Mouse (Mus musculus) G1E (cell line): ENCODE measurements around the gene H2al1b. TPM values are rescaled to one million over a fixed set of nuclear protein-coding genes. Genes with fewer than 3 reads are reported as not detected.
"Not testable (repeated sequence)": the region's sequence is repeated elsewhere in the genome, so short reads cannot be mapped to it uniquely, and the experiment has no call there.

Experiments
- ATAC-seq: 2 replicates; pipeline ENCODE4 v1.8.0; 2016; ENCODE audit warnings: mild to moderate bottlenecking; ENCODE audit not compliant: insufficient number of reproducible peaks, poor library complexity, low FRiP score, severe bottlenecking; ENCODE audit errors: extremely low read depth
- DNase-seq: peaks from one replicate; pipeline ENCODE4 v3.0.0; 2012; ENCODE audit warnings: low spot score
- H3K27me3 ChIP-seq: 2 replicates; pipeline ENCODE4 v1.6.1; 2012; ENCODE audit warnings: mild to moderate bottlenecking, low read length, inconsistent platforms; ENCODE audit not compliant: insufficient read depth
- H3K36me3 ChIP-seq: replicated peaks from 2 replicates; pipeline ENCODE3; 2012; ENCODE audit warnings: mild to moderate bottlenecking, inconsistent platforms
- H3K4me1 ChIP-seq: 2 replicates; pipeline ENCODE4 v1.6.1; 2012; ENCODE audit warnings: low read depth, low read length, inconsistent platforms, mixed read lengths; ENCODE audit not compliant: insufficient read depth
- H3K4me3 ChIP-seq: 2 replicates; pipeline ENCODE4 v1.5.1; 2012; ENCODE audit warnings: low read depth, mild to moderate bottlenecking, inconsistent platforms, low read length, moderate library complexity, mixed read lengths
- H3K9me3 ChIP-seq: replicated peaks from 2 replicates; pipeline ENCODE4 v1.6.1; 2012; ENCODE audit warnings: inconsistent platforms
- CTCF ChIP-seq: IDR thresholded peaks from 2 replicates; pipeline ENCODE4 v1.5.1; 2012; ENCODE audit warnings: low read depth, low read length, inconsistent platforms, mixed read lengths
- GATA1 ChIP-seq: IDR thresholded peaks from 2 replicates; pipeline ENCODE4 v1.6.1; 2012; ENCODE audit warnings: borderline replicate concordance, low read length, inconsistent platforms, mixed read lengths
- GATA2 ChIP-seq: IDR thresholded peaks from 2 replicates; pipeline ENCODE4 v1.6.1; 2012; ENCODE audit warnings: low read depth, low read length, inconsistent platforms, borderline replicate concordance
- POLR2AphosphoS5 ChIP-seq: IDR thresholded peaks from 2 replicates; pipeline ENCODE4 v1.6.1; 2012; ENCODE audit warnings: low read depth, low read length, inconsistent platforms; ENCODE audit not compliant: insufficient replicate concordance
- TAL1 ChIP-seq: conservative IDR thresholded peaks from 2 replicates; pipeline ENCODE4 v1.6.1; 2012; ENCODE audit warnings: low read depth, low read length, inconsistent platforms, mixed read lengths
- polyA plus RNA-seq: library from polyadenylated mRNA; stranded (reverse); fragments of >175 nt; gene quantifications from 2 replicates; pipeline ENCODE4 v1.2.3, GENCODE M21; 2012
- total RNA-seq, 2 experiments: library from RNA; stranded (forward) in 1 of 2; stranded (reverse) in 1 of 2; fragments of 200-1000 nt in 1 of 2; fragments of >200 nt in 1 of 2; fragmentation: Nextera tagmentation in 1 of 2; gene quantifications; 2 replicates each; pipeline ENCODE4 v1.2.3; 2014 to 2017

The H2al1b gene
- total RNA-seq (2014; fragmentation: Nextera tagmentation) (not detected in 2 replicates), total RNA-seq (2017) (not detected in 2 replicates), polyA plus RNA-seq (not detected in 2 replicates)

DNA sequence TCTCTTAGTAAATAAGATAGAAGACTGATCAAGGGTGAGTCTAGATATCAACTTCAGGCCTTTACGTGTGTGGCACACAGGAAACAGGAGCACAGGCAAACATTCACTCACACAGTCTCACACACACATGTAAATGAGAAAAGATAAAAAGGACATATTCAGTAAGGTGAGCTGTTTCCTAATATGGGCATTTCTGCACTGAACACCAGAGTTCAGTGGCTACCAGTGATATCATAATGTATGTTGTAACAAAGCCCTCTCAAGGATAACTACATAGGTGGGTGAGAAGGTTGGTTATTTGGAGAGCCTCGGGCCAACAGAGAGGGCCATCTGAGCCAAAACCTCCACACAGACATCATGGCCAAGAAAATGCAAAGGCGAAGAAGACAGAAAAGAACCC, at the start of gene H2al1b:
H2al1b (plus strand) TSS at position 301 of the 400 bp plus-strand sequence.
- not testable (repeated sequence) for DNase-seq, H3K36me3 ChIP-seq, H3K4me3 ChIP-seq, ATAC-seq, H3K4me1 ChIP-seq, H3K27me3 ChIP-seq, H3K9me3 ChIP-seq

DNA sequence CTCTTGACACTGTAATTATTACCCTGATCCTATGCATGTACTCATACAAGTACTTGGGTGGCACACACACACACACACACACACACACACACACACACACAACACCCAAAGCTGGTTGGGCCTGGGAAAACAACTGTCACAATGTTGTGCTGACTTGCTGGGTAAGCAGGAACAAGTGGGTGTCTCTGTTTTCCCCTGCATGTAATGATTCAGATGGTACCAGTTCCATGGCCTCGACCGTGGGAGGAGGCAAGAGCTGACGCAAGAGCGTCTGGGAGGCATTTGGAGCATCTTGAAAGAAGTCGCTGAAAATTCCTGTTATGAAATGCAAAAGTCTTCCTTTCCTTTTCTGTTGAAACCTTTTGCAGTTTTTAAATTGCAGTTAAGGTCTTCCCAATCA, 48.2 kb upstream of the H2al1b start:
- no peaks in the 10 kb centered on the region for H3K4me1 ChIP-seq
- TF ChIP-seq CTCF (no peak), POLR2AphosphoS5 (no peak), TAL1 (no peak), GATA2 (no peak), GATA1 (no peak)
- no peak overlapping the region for H3K4me3 ChIP-seq
- H3K36me3 ChIP-seq = no peaks in the 10 kb centered on the region
- no peak for ATAC-seq
- no peaks in the 10 kb centered on the region for H3K9me3 ChIP-seq
- DNase-seq = no peak
- no peaks in the 10 kb centered on the region for H3K27me3 ChIP-seq

GRCm38 (mm10) chrX:11254521-11255207, 47.6 kb upstream of the H2al1b start:
- DNase-seq (no peak), ATAC-seq (no peak)
- Histone ChIP-seq H3K4me1 (no peaks in the 10 kb centered on the region), H3K9me3 (no peaks in the 10 kb centered on the region), H3K36me3 (no peaks in the 10 kb centered on the region), H3K27me3 (no peaks in the 10 kb centered on the region), H3K4me3 (no peak overlapping the region)
- TF ChIP-seq CTCF (no peak), GATA2 (no peak), TAL1 (no peak), GATA1 (no peak), POLR2AphosphoS5 (no peak)

DNA sequence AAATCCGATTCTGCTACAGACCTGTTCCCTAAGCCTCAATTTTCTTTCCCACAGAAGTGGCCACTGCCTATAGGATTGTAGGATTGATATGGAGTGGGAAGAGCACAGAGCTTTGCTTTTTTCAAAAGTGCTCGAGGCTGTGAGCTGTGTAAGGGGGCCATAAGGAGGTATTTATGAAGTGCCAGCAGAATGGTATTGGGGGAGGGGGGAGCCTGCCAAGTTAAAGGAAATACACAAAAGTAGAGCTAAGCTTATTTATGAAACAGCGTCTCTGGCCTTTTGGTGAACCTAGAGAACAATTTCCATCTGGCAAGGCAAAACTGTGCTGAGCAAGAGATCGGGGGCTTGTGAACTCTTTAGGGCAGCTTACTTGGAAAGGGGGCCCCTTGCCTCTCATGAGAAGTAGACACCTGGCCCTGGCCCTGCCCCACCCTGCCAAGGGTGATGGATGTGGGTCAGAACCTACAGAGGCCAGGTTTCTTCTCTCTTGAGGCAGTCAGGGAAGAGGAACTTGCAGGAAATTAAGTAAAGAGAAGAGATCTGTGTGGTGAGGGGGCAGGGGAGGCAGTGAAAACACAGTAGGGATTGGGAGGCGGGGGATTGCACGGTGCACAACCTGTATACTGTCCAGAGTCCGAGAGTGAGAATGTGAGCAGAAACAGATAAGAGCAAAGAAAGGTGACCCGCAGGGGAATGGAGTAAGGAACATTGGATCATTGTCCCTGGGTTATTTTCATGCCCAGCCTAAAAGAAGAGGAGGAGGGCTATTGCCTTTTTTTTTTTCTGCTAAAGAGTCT, 46.5 kb upstream of the H2al1b start:
- Histone ChIP-seq H3K4me3 (no peak overlapping the region), H3K27me3 (no peaks in the 10 kb centered on the region), H3K36me3 (no peaks in the 10 kb centered on the region), H3K9me3 (no peaks in the 10 kb centered on the region), H3K4me1 (no peaks in the 10 kb centered on the region)
- TF ChIP-seq TAL1 = no peak
- ATAC-seq (no peak), DNase-seq (no peak)

DNA sequence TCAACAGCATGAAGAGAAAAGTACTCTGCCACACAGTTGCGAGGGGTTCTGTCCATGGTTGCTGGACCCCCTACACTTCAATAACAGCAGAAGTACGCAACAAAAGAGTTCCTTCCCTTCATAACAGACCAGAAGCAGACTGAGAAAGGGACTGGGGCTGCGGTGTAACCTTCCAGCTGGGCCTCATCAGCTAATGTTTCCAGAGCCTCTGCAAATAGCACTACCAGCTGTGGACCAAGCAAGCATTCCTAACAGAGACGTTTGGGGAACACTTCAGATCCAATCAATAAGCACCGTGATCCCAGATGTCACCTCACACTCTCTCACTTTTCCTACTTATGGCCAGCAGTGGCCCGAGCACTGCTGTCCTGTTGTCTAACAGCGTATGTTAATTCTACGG, 37.3 kb upstream of the H2al1b start:
- no peak for DNase-seq
- TF ChIP-seq POLR2AphosphoS5 = no peak
- TF ChIP-seq GATA2 = no peak
- no peak for TF ChIP-seq GATA1
- TF ChIP-seq CTCF = no peak
- no peak for TF ChIP-seq TAL1
- no peaks in the 10 kb centered on the region for H3K36me3 ChIP-seq
- no peak overlapping the region for H3K4me3 ChIP-seq
- no peaks in the 10 kb centered on the region for H3K4me1 ChIP-seq
- no peaks in the 10 kb centered on the region for H3K9me3 ChIP-seq
- no peaks in the 10 kb centered on the region for H3K27me3 ChIP-seq
- ATAC-seq = no peak

GRCm38 (mm10) chrX:11267791-11268190, 34.4 kb upstream of the H2al1b start:
- no peak for DNase-seq
- Histone ChIP-seq H3K4me3 (no peak overlapping the region), H3K4me1 (no peaks in the 10 kb centered on the region), H3K27me3 (no peaks in the 10 kb centered on the region), H3K9me3 (no peaks in the 10 kb centered on the region), H3K36me3 (no peaks in the 10 kb centered on the region)
- no peak for ATAC-seq
- no peak for TF ChIP-seq GATA1
- TF ChIP-seq CTCF = no peak
- no peak for TF ChIP-seq GATA2
- no peak for TF ChIP-seq POLR2AphosphoS5
- TF ChIP-seq TAL1 = no peak
